Mouse (Mus musculus): ENCODE results near the gene Rps28.

Gene Rps28

GRCm38 (mm10) chr17:33773871-33774572, 50.3 kb downstream of the Rps28 start:
- DNase-seq (ENCODE audit: low spot score in 2 of 2), result no peak

GRCm38 (mm10) chr17:33773426-33773825, 50.9 kb downstream of the Rps28 start:
- DNase-seq (ENCODE audit: low spot score in 2 of 2), result no peak

GRCm38 (mm10) chr17:33771617-33772016, 52.7 kb downstream of the Rps28 start:
- no peak for DNase-seq (ENCODE audit: low spot score in 2 of 2)
